Mouse (Mus musculus) C3H10T1/2 (cell line): ENCODE measurements around the gene Klk1b26. TPM values are rescaled to one million over a fixed set of nuclear protein-coding genes. Genes with fewer than 3 reads are reported as not detected.

Experiments
- polyA plus RNA-seq, 2 experiments: library from polyadenylated mRNA; unstranded; fragments of >200 nt; fragmentation: generic; extraction: Trizol; gene quantifications; one replicate each; pipeline ENCODE4 v1.2.1; 2012; ENCODE audit warnings: missing spikeins in 2 of 2

Klk1b26 gene
- not detected for polyA plus RNA-seq

DNA sequence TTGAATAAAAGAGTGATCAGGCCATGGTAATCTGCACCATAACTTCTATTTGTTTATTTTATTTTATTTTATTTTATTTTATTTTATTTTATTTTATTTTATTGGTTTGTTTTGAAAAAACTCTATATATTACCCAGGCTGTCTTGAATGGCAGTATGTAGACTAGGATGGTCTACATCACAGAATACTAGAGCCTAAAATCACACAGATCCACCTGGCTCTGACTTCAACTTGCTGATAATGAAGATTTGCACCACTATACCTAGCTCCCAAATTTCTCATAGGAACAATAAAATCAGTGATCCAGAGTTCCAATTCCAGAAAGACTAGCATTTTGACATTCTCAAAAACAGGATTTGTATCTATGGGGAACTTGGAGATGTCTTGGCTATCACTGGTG lies at the start of gene Klk1b26:
TSS of gene Klk1b26 (plus strand) at position 301 of the 400 bp plus-strand sequence.

DNA sequence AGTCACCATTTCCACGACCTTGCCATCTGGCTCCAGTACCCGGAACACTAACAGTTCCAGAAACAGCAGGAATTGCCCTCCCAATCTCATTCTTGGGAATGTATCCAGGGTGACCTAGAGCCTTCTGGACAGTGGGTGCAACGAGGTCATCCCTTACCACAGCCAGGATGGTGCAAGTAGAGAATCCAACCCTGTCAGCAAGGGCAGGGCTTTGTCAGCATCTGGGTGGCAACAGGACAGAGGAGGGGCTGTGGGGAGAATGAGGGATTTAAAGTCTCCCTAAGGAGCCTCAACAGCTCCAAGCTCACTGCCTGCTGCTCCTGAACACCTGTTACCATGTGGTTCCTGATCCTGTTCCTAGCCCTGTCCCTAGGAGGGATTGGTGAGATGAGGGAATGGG lies 45.5 kb upstream of the Klk1b26 start, which contains the start of gene Klk1b1:
TSS of gene Klk1b1 (plus strand) at position 301 of the 400 bp plus-strand sequence.

DNA sequence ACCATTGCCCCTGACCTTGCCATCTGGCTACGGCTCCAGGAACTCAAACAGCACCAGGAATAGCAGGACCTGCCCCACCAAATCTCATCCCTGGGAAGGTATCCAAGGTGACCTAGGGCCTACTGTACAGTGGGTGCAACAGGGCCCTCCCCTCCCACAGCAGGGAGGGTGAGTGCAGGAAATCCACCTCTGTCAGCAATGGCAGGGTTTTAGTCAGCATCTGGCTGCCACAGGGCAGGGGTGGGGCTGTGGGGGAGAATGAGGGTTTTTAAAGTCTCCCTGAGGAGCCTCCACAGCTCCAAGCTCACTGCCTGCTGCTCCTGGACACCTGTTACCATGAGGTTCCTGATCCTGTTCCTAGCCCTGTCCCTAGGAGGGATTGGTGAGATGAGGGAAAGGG lies 36.2 kb upstream of the Klk1b26 start, which contains the start of gene Klk1b9:
TSS of gene Klk1b9 (plus strand) at position 301 of the 400 bp plus-strand sequence.

DNA sequence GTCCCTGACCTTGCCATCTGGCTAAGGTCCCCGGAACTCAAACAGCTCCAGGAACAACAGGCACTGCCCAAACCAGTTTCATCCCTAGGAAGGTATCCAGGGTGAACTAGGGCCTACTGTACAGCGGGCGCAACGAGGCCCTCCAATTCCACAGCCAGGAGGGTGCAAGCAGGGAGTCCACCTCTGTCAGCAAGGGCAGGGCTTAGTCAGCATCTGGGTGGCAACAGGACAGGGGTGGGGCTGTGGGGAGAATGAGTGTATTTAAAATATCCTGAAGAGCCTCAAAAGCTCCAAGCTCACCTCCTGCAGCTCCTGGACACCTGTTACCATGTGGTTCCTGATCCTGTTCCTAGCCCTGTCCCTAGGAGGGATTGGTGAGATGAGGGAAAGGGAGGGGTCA lies 16.4 kb upstream of the Klk1b26 start, which contains the start of gene Klk1b11:
TSS of gene Klk1b11 (plus strand) at position 301 of the 400 bp plus-strand sequence.

DNA sequence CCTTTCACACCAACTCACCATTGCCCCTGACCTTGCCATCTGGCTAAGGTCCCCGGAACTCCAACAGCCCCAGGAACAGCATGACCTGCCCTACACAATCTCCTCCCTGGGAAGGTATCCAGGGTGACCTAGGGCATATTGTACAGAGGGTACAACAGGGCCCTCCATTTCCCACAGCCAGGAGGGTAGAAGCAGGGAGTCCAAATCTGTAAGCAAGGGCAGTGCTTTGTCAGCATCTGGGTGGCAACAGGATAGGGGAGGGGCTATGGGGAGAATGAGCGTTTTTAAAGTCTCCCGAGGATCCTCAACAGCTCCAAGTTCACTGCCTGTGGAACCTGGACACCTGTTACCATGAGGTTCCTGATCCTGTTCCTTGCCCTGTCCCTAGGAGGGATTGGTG lies 40.0 kb downstream of the Klk1b26 start, which contains the start of gene Klk1b27:
TSS of gene Klk1b27 (plus strand) at position 301 of the 400 bp plus-strand sequence.

Other genes starting within 250 kb of the Klk1b26 start
- gene Klk12, start 243.3 kb upstream of the Klk1b26 start, polyA plus RNA-seq, result not detected
- gene Klk11, start 237.6 kb upstream of the Klk1b26 start, polyA plus RNA-seq, result not detected
- gene Klk10, start 231.1 kb upstream of the Klk1b26 start, polyA plus RNA-seq, result 1 to 10 TPM in 1 of 2 experiments, under 1 TPM in 1; 0.12 to 2.5 TPM
- gene Klk9, start 220.3 kb upstream of the Klk1b26 start, polyA plus RNA-seq, result under 1 TPM in 1 of 2 experiments, not detected in 1; 0.08 TPM
- under 1 TPM; 0.11 to 0.25 TPM for gene Klk8, start 214.6 kb upstream of the Klk1b26 start, polyA plus RNA-seq
- gene Klk7, start 200.9 kb upstream of the Klk1b26 start, polyA plus RNA-seq, result not detected
- under 1 TPM in 1 of 2 experiments, not detected in 1; 0.12 TPM for gene Klk6, start 187.7 kb upstream of the Klk1b26 start, polyA plus RNA-seq
- gene Klk5, start 170.2 kb upstream of the Klk1b26 start, polyA plus RNA-seq, result not detected
- not detected for gene Klk4, start 131.0 kb upstream of the Klk1b26 start, polyA plus RNA-seq
- gene Klk15, start 78.4 kb upstream of the Klk1b26 start, polyA plus RNA-seq, result not detected
- gene Klk1b8, start 61.5 kb upstream of the Klk1b26 start, polyA plus RNA-seq, result not detected
- not detected for gene Klk1b1, start 45.4 kb upstream of the Klk1b26 start, polyA plus RNA-seq
- not detected for gene Klk1b9, start 36.1 kb upstream of the Klk1b26 start, polyA plus RNA-seq
- not detected for gene Klk1b11, start 16.3 kb upstream of the Klk1b26 start, polyA plus RNA-seq
- gene Klk1b27, start 40.1 kb downstream of the Klk1b26 start, polyA plus RNA-seq, result not detected
- gene Klk1b21, start 90.2 kb downstream of the Klk1b26 start, polyA plus RNA-seq, result not detected
- gene Klk1b22, start 100.5 kb downstream of the Klk1b26 start, polyA plus RNA-seq, result under 1 TPM in 1 of 2 experiments, not detected in 1; 0.44 TPM
- gene Klk1b16, start 124.6 kb downstream of the Klk1b26 start, polyA plus RNA-seq, result not detected
- gene Klk1b24, start 176.1 kb downstream of the Klk1b26 start, polyA plus RNA-seq, result under 1 TPM in 1 of 2 experiments, not detected in 1; 0.08 TPM
- not detected for gene Klk1b3, start 186.0 kb downstream of the Klk1b26 start, polyA plus RNA-seq
- gene Klk1b4, start 195.3 kb downstream of the Klk1b26 start, polyA plus RNA-seq, result not detected
- not detected for gene Klk1b5, start 203.8 kb downstream of the Klk1b26 start, polyA plus RNA-seq
- not detected for gene Klk1, start 213.2 kb downstream of the Klk1b26 start, polyA plus RNA-seq
- gene Gm36864, start 224.0 kb downstream of the Klk1b26 start, polyA plus RNA-seq, result not detected
- gene 1700028J19Rik, start 234.5 kb downstream of the Klk1b26 start, polyA plus RNA-seq, result under 1 TPM; 0.89 to 0.97 TPM
- 10 to 100 TPM; 21.2 to 41.3 TPM for gene 2410002F23Rik, start 234.6 kb downstream of the Klk1b26 start, polyA plus RNA-seq
- under 1 TPM in 1 of 2 experiments, not detected in 1; 0.04 TPM for gene Acp4, start 245.2 kb downstream of the Klk1b26 start, polyA plus RNA-seq
- gene Gm15517, start 249.3 kb downstream of the Klk1b26 start, polyA plus RNA-seq, result not detected